In genomic region chr4:119815133-119815792, GRCm38 (mm10) we compare ENCODE assay signal across 8 mouse cellular contexts.
DNase-seq lines count a peak whose midpoint lies in the region; ATAC-seq and TF ChIP-seq lines count a peak whose summit lies in the region.

No protein-coding gene starts in this region.

- H3K4me2 ChIP-seq in embryonic facial prominence, embryonic 15.5 days (replicated peaks) = peak overlapping the region; percentile 85
- H3K4me2 ChIP-seq in limb, embryonic 13.5 days (replicated peaks) = peak overlapping the region; percentile 79
- H3K4me2 ChIP-seq in neural tube, embryonic 13.5 days = peak overlapping the region; percentile 76

- no peaks in the 10 kb centered on the region for H3K36me3 ChIP-seq in ES-Bruce4 (ENCODE audit: control insufficient read depth, insufficient read depth, low read length, poor library complexity, severe bottlenecking)
- H3K36me3 ChIP-seq in embryonic facial prominence, embryonic 15.5 days = no peaks in the 10 kb centered on the region
- H3K36me3 ChIP-seq in limb, embryonic 13.5 days = no peaks in the 10 kb centered on the region
- H3K36me3 ChIP-seq in neural tube, embryonic 13.5 days = no peaks in the 10 kb centered on the region

- peak overlapping the region; percentile 56 for H3K9ac ChIP-seq in ES-Bruce4 (ENCODE audit: low read depth, poor library complexity, severe bottlenecking)
- H3K9ac ChIP-seq in embryonic facial prominence, embryonic 15.5 days = no peak overlapping the region
- H3K9ac ChIP-seq in limb, embryonic 13.5 days = peak overlapping the region; percentile 55
- H3K9ac ChIP-seq in neural tube, embryonic 13.5 days = peak overlapping the region; percentile 86

- no peak for ATAC-seq in embryonic facial prominence, embryonic 15.5 days (ENCODE audit: insufficient number of reproducible peaks, low FRiP score, low TSS enrichment, low read depth)
- no peak for ATAC-seq in limb, embryonic 13.5 days (ENCODE audit: low FRiP score, low read depth)
- ATAC-seq in neural tube, embryonic 13.5 days (ENCODE audit: low read depth) = peak; percentile 21

- no peak for TF ChIP-seq CTCF in ES-Bruce4 (IDR thresholded peaks at IDR 0.05; ENCODE audit: low read depth, low read length)

- 14% methylated on average over 7 of the region's 7 CpGs for WGBS in embryonic facial prominence, embryonic 15.5 days
- WGBS in limb, embryonic 13.5 days = 10% methylated on average over 7 of the region's 7 CpGs
- WGBS in neural tube, embryonic 13.5 days = 6% methylated on average over 7 of the region's 7 CpGs

- no peaks in the 10 kb centered on the region for H3K9me3 ChIP-seq in ES-Bruce4 (replicated peaks; ENCODE audit: control insufficient read depth, insufficient read depth, low read length, poor library complexity, severe bottlenecking)
- H3K9me3 ChIP-seq in embryonic facial prominence, embryonic 15.5 days (replicated peaks) = no peaks in the 10 kb centered on the region
- no peaks in the 10 kb centered on the region for H3K9me3 ChIP-seq in limb, embryonic 13.5 days
- H3K9me3 ChIP-seq in neural tube, embryonic 13.5 days = no peaks in the 10 kb centered on the region

- peaks cover 5% of the 10 kb centered on the region for H3K4me1 ChIP-seq in ES-Bruce4 (ENCODE audit: control insufficient read depth, insufficient read depth, low read length)
- H3K4me1 ChIP-seq in embryonic facial prominence, embryonic 15.5 days = peaks cover 13% of the 10 kb centered on the region
- peaks cover 12% of the 10 kb centered on the region for H3K4me1 ChIP-seq in limb, embryonic 13.5 days
- peaks cover 40% of the 10 kb centered on the region for H3K4me1 ChIP-seq in neural tube, embryonic 13.5 days (replicated peaks)

- no peaks in the 10 kb centered on the region for H3K27me3 ChIP-seq in ES-Bruce4 (ENCODE audit: control insufficient read depth, insufficient read depth, low read length, poor library complexity, severe bottlenecking)
- H3K27me3 ChIP-seq in embryonic facial prominence, embryonic 15.5 days = peaks cover 39% of the 10 kb centered on the region
- peaks cover 63% of the 10 kb centered on the region for H3K27me3 ChIP-seq in limb, embryonic 13.5 days
- H3K27me3 ChIP-seq in neural tube, embryonic 13.5 days = peaks cover 20% of the 10 kb centered on the region; the same call in 1 of the 2 replicates

- peak; percentile 94 for TF ChIP-seq EP300 in ES-Bruce4 (IDR thresholded peaks at IDR 0.05; ENCODE audit: insufficient read depth, low read depth, low read length)

- intact Hi-C loops in heart, postnatal 10 days (cut with DNase I) = loop anchor here (5.0 to 10.0 kb wide), 2 partner anchors 287 to 570 kb away; no protein-coding TSS in a partner anchor

- peak; percentile 93 for DNase-seq in heart, adult 11 months
- DNase-seq in heart, postnatal 10 days = no peak
- no peak for DNase-seq in c-Kit-positive CD71-positive TER-119-positive erythroid progenitor cells, embryonic 14.5 days (ENCODE audit: low spot score)
- DNase-seq in kidney, postnatal 14 days = no peak

- H3K27ac ChIP-seq in ES-Bruce4 (ENCODE audit: insufficient read depth, low read length) = no peak overlapping the region
- H3K27ac ChIP-seq in embryonic facial prominence, embryonic 15.5 days (replicated peaks) = no peak overlapping the region
- no peak overlapping the region for H3K27ac ChIP-seq in limb, embryonic 13.5 days
- H3K27ac ChIP-seq in neural tube, embryonic 13.5 days (replicated peaks) = peak overlapping the region; percentile 91

- no peak for TF ChIP-seq POLR2A in ES-Bruce4 (IDR thresholded peaks at IDR 0.05; ENCODE audit: insufficient read depth, low read length)

- H3K4me3 ChIP-seq in ES-Bruce4 (ENCODE audit: low read depth, low read length) = peak overlapping the region; percentile 59
- peak overlapping the region; percentile 48 for H3K4me3 ChIP-seq in embryonic facial prominence, embryonic 15.5 days (replicated peaks)
- peak overlapping the region; percentile 46 for H3K4me3 ChIP-seq in limb, embryonic 13.5 days
- peak overlapping the region; percentile 64 for H3K4me3 ChIP-seq in neural tube, embryonic 13.5 days
